Comparison of ENCODE assay signal across 9 mouse cellular contexts in the genomic region with DNA sequence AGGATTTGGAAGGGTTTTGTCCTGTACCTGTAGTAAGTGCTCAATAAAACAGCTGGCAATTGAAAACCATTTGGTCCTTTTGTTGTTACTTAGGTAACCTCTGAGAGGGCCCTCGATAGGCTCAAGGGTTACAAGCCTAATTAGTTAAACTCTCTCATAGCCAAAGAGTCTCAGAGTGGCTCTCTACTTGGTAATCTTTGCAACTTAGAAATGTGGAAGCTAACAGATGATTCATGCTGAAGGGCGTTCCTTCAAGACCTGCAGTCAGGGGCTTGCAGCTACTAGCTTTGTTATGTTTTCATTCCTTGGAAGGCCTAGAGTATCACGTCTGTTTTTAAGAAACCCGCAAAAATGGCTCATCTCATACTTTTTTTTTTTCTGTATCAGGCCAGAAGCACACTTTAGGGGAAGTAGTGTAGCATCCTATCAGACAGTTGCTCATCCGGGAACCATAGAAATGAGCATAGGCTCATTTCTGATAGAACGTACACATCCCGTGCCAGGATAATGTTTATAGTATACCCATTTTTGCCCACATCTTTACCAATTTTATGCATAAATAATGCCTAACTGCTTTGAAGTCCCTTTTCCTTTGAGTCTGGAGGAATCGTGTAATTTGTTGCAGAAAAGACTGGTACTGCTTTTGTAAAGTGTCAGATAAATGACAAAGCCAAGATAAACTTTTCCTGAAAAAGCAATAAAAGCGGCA. TPM values are rescaled to one million over a fixed set of nuclear protein-coding genes. Genes with fewer than 3 reads are reported as not detected.
DNase-seq lines count a peak whose midpoint lies in the region; ATAC-seq lines count a peak whose summit lies in the region.
"Had no signal": no experiment of that assay in that cellular context is flagged by ENCODE, and none has a peak within 500 bp of the region (broad histone marks: within the 10 kb centered on the region; RNA-seq: fewer than 3 reads in every experiment).

No protein-coding gene starts in this region.

- peak overlapping the region; percentile 89 for H3K9ac ChIP-seq in heart, embryonic 14.5 days (ENCODE audit: low read length)
- H3K9ac ChIP-seq in intestine, embryonic 15.5 days: peak overlapping the region; percentile 93; the same call in 1 of the 2 replicates
- peak overlapping the region; percentile 95 for H3K9ac ChIP-seq in midbrain, embryonic 13.5 days (replicated peaks)

- intact Hi-C loops in heart, postnatal 25 days (cut with DNase I): loop anchor here (1.0 to 2.0 kb wide), 2 partner anchors 25 to 217 kb away; no protein-coding TSS in a partner anchor

- H3K4me3 ChIP-seq in heart, embryonic 14.5 days (ENCODE audit: control insufficient read depth in 1 of 2, insufficient read depth in 1 of 2, low read depth in 1 of 2, low read length in 2 of 2): peak overlapping the region; percentile 74 to 86; a peak in 3 of 4 replicates
- peak overlapping the region; percentile 93 for H3K4me3 ChIP-seq in intestine, embryonic 15.5 days (replicated peaks)
- H3K4me3 ChIP-seq in midbrain, embryonic 13.5 days (replicated peaks): peak overlapping the region; percentile 90

- 0 out of 4 replicates have a peak, but pooled peaks cover 0 to 7% of the 10 kb centered on the region in 2 experiments for H3K4me1 ChIP-seq in heart, embryonic 14.5 days (ENCODE audit: control insufficient read depth in 2 of 2, insufficient read depth in 2 of 2, low read length in 2 of 2)
- H3K4me1 ChIP-seq in intestine, embryonic 15.5 days (replicated peaks): 0 out of 2 replicates have a peak, but pooled peaks cover 3% of the 10 kb centered on the region
- peaks cover 13% of the 10 kb centered on the region for H3K4me1 ChIP-seq in midbrain, embryonic 13.5 days (replicated peaks)

- no peak for DNase-seq in heart, postnatal 25 days (ENCODE audit: low spot score)
- peak; percentile 49 for DNase-seq in c-Kit-positive CD71-positive TER-119-positive erythroid progenitor cells, embryonic 14.5 days (ENCODE audit: low spot score)
- no peak for DNase-seq in adrenal gland, adult 18-20 months (ENCODE audit: low spot score in 2 of 2)
- DNase-seq in urinary bladder, postnatal 10 days (ENCODE audit: low spot score): no peak
- DNase-seq in natural killer cell, adult 2 months (ENCODE audit: low spot score in 2 of 2): no peak

- H3K9me3 ChIP-seq in heart, embryonic 14.5 days (ENCODE audit: control insufficient read depth, low read length): no peaks in the 10 kb centered on the region
- H3K9me3 ChIP-seq in intestine, embryonic 15.5 days: no peaks in the 10 kb centered on the region
- H3K9me3 ChIP-seq in midbrain, embryonic 13.5 days: no peaks in the 10 kb centered on the region

- ATAC-seq in heart, embryonic 14.5 days (ENCODE audit: insufficient number of reproducible peaks, insufficient read depth, low FRiP score, low read depth): no peak
- ATAC-seq in intestine, embryonic 15.5 days: no peak
- ATAC-seq in midbrain, embryonic 13.5 days: no peak

- WGBS in heart, embryonic 14.5 days: 72% methylated on average over 9 of the region's 9 CpGs
- WGBS in intestine, embryonic 15.5 days: 65% methylated on average over 9 of the region's 9 CpGs
- WGBS in midbrain, embryonic 13.5 days: 83% methylated on average over 9 of the region's 9 CpGs

- H3K4me2 ChIP-seq in heart, embryonic 14.5 days (ENCODE audit: low read length): peak overlapping the region; percentile 83
- peak overlapping the region; percentile 84 for H3K4me2 ChIP-seq in intestine, embryonic 15.5 days (replicated peaks)
- peak overlapping the region; percentile 67 for H3K4me2 ChIP-seq in midbrain, embryonic 13.5 days (replicated peaks)

- peaks cover 12% of the 10 kb centered on the region; the same call in 1 of the 2 replicates for H3K36me3 ChIP-seq in heart, embryonic 14.5 days (ENCODE audit: control insufficient read depth, insufficient read depth, low read length)
- no peaks in the 10 kb centered on the region for H3K36me3 ChIP-seq in intestine, embryonic 15.5 days
- H3K36me3 ChIP-seq in midbrain, embryonic 13.5 days: peaks cover 16% of the 10 kb centered on the region

- no peaks in the 10 kb centered on the region for H3K27me3 ChIP-seq in heart, embryonic 14.5 days (ENCODE audit: control insufficient read depth, insufficient read depth, low read length)
- no peaks in the 10 kb centered on the region for H3K27me3 ChIP-seq in intestine, embryonic 15.5 days (replicated peaks)
- H3K27me3 ChIP-seq in midbrain, embryonic 13.5 days: no peaks in the 10 kb centered on the region

- no peak overlapping the region for H3K27ac ChIP-seq in heart, embryonic 14.5 days (replicated peaks in 1 of 2; ENCODE audit: control insufficient read depth in 1 of 2, insufficient read depth in 1 of 2, low read depth in 2 of 2, low read length in 2 of 2)
- H3K27ac ChIP-seq in intestine, embryonic 15.5 days: no peak overlapping the region
- no peak overlapping the region for H3K27ac ChIP-seq in midbrain, embryonic 13.5 days

RNA-seq across cellular contexts. Expression of gene Borcs5, which starts 2.6 kb away (rescaled TPM):
- 14.9 and 17.2 TPM in 2 replicates for polyA plus RNA-seq in heart, embryonic 14.5 days (2014; fragmentation: Nextera tagmentation; extraction: Ambion mirVana)
- 10 to 100 TPM in 1 of 2 experiments, 1 to 10 TPM in 1; 9.1 to 10.3 TPM for total RNA-seq in heart, postnatal 25 days (2021)
- polyA plus RNA-seq in intestine, embryonic 15.5 days (2015; fragmentation: Nextera tagmentation; extraction: Ambion mirVana): 15.4 and 16.8 TPM in 2 replicates
- 46.9 and 48.6 TPM in 2 replicates for polyA plus RNA-seq in midbrain, embryonic 13.5 days (2015; fragmentation: Nextera tagmentation; extraction: Ambion mirVana)
- total RNA-seq in adrenal gland, adult 18-20 months (2021): 10 to 100 TPM; 12.2 to 13.2 TPM

RNA-seq across cellular contexts. Expression of gene Mansc1, which starts 9.6 kb away (rescaled TPM):
- 8.2 and 8.6 TPM in 2 replicates for polyA plus RNA-seq in heart, embryonic 14.5 days (2014; fragmentation: Nextera tagmentation; extraction: Ambion mirVana)
- total RNA-seq in heart, postnatal 25 days (2021): 1 to 10 TPM; 5.5 TPM
- 6.4 and 6.9 TPM in 2 replicates for polyA plus RNA-seq in intestine, embryonic 15.5 days (2015; fragmentation: Nextera tagmentation; extraction: Ambion mirVana)
- polyA plus RNA-seq in midbrain, embryonic 13.5 days (2015; fragmentation: Nextera tagmentation; extraction: Ambion mirVana): 0.92 and 1.1 TPM in 2 replicates
- 1 to 10 TPM; 3.3 to 4.5 TPM for total RNA-seq in adrenal gland, adult 18-20 months (2021)
- total RNA-seq: neutrophil, adult 5-6 weeks had no signal
